ENCODE assay signal across 9 mouse cellular contexts in genomic region chr14:22440341-22440999, GRCm38 (mm10).
DNase-seq lines count a peak whose midpoint lies in the region; ATAC-seq and TF ChIP-seq lines count a peak whose summit lies in the region.
"Had no signal": no experiment of that assay in that cellular context is flagged by ENCODE, and none has a peak within 500 bp of the region (broad histone marks: within the 10 kb centered on the region; RNA-seq: fewer than 3 reads in every experiment).

No protein-coding gene starts in this region.

- DNase-seq in liver, postnatal 0 days = no peak
- DNase-seq in forebrain, embryonic 14.5 days (ENCODE audit: low spot score) = peak; percentile 57
- peak; percentile 57 for DNase-seq in kidney, postnatal 4 days
- DNase-seq in retina, postnatal 1 day = peak; percentile 58
- no peak for DNase-seq in adrenal gland, adult 8-10 months
- no peak for DNase-seq in gastrocnemius, postnatal 25 days

- ATAC-seq in liver, embryonic 12.5 days = no peak
- ATAC-seq in liver, postnatal 0 days = no peak
- peak; percentile 57; the same call in 1 of the 2 replicates for ATAC-seq in forebrain, embryonic 14.5 days

- H3K4me1 ChIP-seq in liver, embryonic 12.5 days = peaks cover 8% of the 10 kb centered on the region; the same call in 1 of the 2 replicates
- no peaks in the 10 kb centered on the region for H3K4me1 ChIP-seq in liver, postnatal 0 days (ENCODE audit: insufficient read depth)
- H3K4me1 ChIP-seq in forebrain, embryonic 14.5 days (ENCODE audit: control insufficient read depth, insufficient read depth, low read length) = peaks cover 16% of the 10 kb centered on the region
- H3K4me1 ChIP-seq: megakaryocyte, embryonic 14.5 days had no signal

- no peaks in the 10 kb centered on the region for H3K9me3 ChIP-seq in liver, embryonic 12.5 days (replicated peaks)
- H3K9me3 ChIP-seq in liver, postnatal 0 days (ENCODE audit: low read length) = no peaks in the 10 kb centered on the region
- no peaks in the 10 kb centered on the region for H3K9me3 ChIP-seq in forebrain, embryonic 14.5 days (replicated peaks; ENCODE audit: control insufficient read depth, low read length)
- H3K9me3 ChIP-seq: megakaryocyte, embryonic 14.5 days had no signal

- no peak for TF ChIP-seq EP300 in liver, postnatal 0 days (IDR thresholded peaks at IDR 0.05; ENCODE audit: low read depth)

- WGBS in liver, embryonic 12.5 days (ENCODE audit: insufficient replicate concordance) = 29% methylated on average over 18 of the region's 18 CpGs
- WGBS in liver, postnatal 0 days (ENCODE audit: insufficient replicate concordance) = 36% methylated on average over 18 of the region's 18 CpGs
- WGBS in forebrain, embryonic 14.5 days = 14% methylated on average over 18 of the region's 18 CpGs

- H3K27ac ChIP-seq in liver, embryonic 12.5 days = no peak overlapping the region
- H3K27ac ChIP-seq in liver, postnatal 0 days (ENCODE audit: low read depth) = no peak overlapping the region
- no peak overlapping the region for H3K27ac ChIP-seq in forebrain, embryonic 14.5 days (ENCODE audit: low read depth, low read length)

- no peak overlapping the region for H3K4me3 ChIP-seq in liver, embryonic 12.5 days
- no peak overlapping the region for H3K4me3 ChIP-seq in liver, postnatal 0 days (ENCODE audit: low read depth, low read length)
- H3K4me3 ChIP-seq in forebrain, embryonic 14.5 days (ENCODE audit: low read depth, low read length) = no peak overlapping the region
- H3K4me3 ChIP-seq: megakaryocyte, embryonic 14.5 days had no signal

- H3K9ac ChIP-seq in liver, embryonic 12.5 days = no peak overlapping the region
- no peak overlapping the region for H3K9ac ChIP-seq in liver, postnatal 0 days (replicated peaks)
- peak overlapping the region; percentile 1; the same call in 1 of the 2 replicates for H3K9ac ChIP-seq in forebrain, embryonic 14.5 days (ENCODE audit: low read length)

- H3K36me3 ChIP-seq in liver, embryonic 12.5 days = no peaks in the 10 kb centered on the region
- no peaks in the 10 kb centered on the region for H3K36me3 ChIP-seq in liver, postnatal 0 days (replicated peaks; ENCODE audit: insufficient read depth, low read length)
- no peaks in the 10 kb centered on the region for H3K36me3 ChIP-seq in forebrain, embryonic 14.5 days (ENCODE audit: control insufficient read depth, insufficient read depth, low read length)
- H3K36me3 ChIP-seq: G1E had no signal

- TF ChIP-seq CTCF in liver, postnatal 0 days (IDR thresholded peaks at IDR 0.05; ENCODE audit: low read depth) = no peak

- H3K27me3 ChIP-seq in liver, embryonic 12.5 days (replicated peaks) = no peaks in the 10 kb centered on the region
- H3K27me3 ChIP-seq in liver, postnatal 0 days (ENCODE audit: insufficient read depth, low read length) = no peaks in the 10 kb centered on the region
- peaks cover 13% of the 10 kb centered on the region; the same call in 1 of the 2 replicates for H3K27me3 ChIP-seq in forebrain, embryonic 14.5 days (replicated peaks; ENCODE audit: control insufficient read depth, insufficient read depth, low read length)
- H3K27me3 ChIP-seq: megakaryocyte, embryonic 14.5 days had no signal

- H3K4me2 ChIP-seq in liver, embryonic 12.5 days = peak overlapping the region; percentile 5; the same call in 1 of the 2 replicates
- no peak overlapping the region for H3K4me2 ChIP-seq in liver, postnatal 0 days (ENCODE audit: low read depth, low read length)
- H3K4me2 ChIP-seq in forebrain, embryonic 14.5 days (ENCODE audit: low read length) = peak overlapping the region; percentile 8; the same call in 1 of the 2 replicates

Comparison
In these comparisons a context has a peak if more than half of its experiments do, and no peak if none do; other contexts are left out.
1. DNase-seq: peak in forebrain, embryonic 14.5 days (single experiment), kidney, postnatal 4 days (2 of 2) and retina, postnatal 1 day (single experiment); none in liver, postnatal 0 days (single experiment), adrenal gland, adult 8-10 months (single experiment) and gastrocnemius, postnatal 25 days (single experiment).